8 mouse cellular contexts compared by ENCODE assay signal in the genomic region with DNA sequence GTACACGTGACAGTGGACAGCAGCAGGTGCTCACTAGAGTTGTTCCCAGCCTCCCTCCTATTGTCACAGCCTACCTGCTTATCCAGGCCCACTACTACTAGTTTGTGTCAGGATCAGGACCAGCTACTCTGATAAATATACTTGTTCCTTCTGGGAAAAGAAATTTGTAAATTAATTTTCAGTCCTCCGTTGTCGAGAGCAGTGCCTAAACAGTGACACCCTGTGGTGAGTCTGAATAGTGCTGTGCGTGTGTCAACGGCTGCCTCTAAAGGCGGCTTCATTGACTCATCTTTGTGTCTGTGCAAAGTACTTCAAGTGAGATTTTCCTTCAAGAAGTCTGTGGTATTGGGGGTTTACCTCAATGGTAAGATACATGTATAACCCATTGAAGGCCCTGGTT. TPM values are rescaled to one million over a fixed set of nuclear protein-coding genes. Genes with fewer than 3 reads are reported as not detected.
DNase-seq lines count a peak whose midpoint lies in the region; ATAC-seq and TF ChIP-seq lines count a peak whose summit lies in the region.

No protein-coding gene starts in this region.

- WGBS in forebrain, embryonic 14.5 days, result 41% methylated on average over 6 of the region's 6 CpGs
- 60% methylated on average over 6 of the region's 6 CpGs for WGBS in forebrain, embryonic 12.5 days
- WGBS in neural tube, embryonic 11.5 days, result 74% methylated on average over 6 of the region's 6 CpGs
- WGBS in lung, adult 2 months, result 36% methylated on average over 6 of the region's 6 CpGs
- 30% methylated on average over 6 of the region's 6 CpGs for WGBS in small intestine, adult 2 months

- intact Hi-C loops in heart, postnatal 36 days (cut with DNase I), result loop anchor here (1.0 to 2.0 kb wide), 2 partner anchors 47 to 106 kb away; no protein-coding TSS in a partner anchor

- TF ChIP-seq CTCF in lung, adult 2 months (IDR thresholded peaks at IDR 0.05; ENCODE audit: insufficient read depth, low read length), result peak; percentile 80
- peak; percentile 75; the same call in 1 of the 2 replicates for TF ChIP-seq CTCF in small intestine, adult 2 months (IDR thresholded peaks at IDR 0.05; ENCODE audit: extremely low read depth, insufficient read length, insufficient replicate concordance, low read depth, low read length)

- H3K27ac ChIP-seq in forebrain, embryonic 14.5 days (ENCODE audit: low read depth, low read length), result no peak overlapping the region
- no peak overlapping the region for H3K27ac ChIP-seq in forebrain, embryonic 12.5 days
- H3K27ac ChIP-seq in neural tube, embryonic 11.5 days (ENCODE audit: low read depth, low read length), result no peak overlapping the region
- no peak overlapping the region for H3K27ac ChIP-seq in small intestine, adult 2 months (ENCODE audit: insufficient read depth, low read depth, low read length)

- peaks cover 82% of the 10 kb centered on the region for H3K36me3 ChIP-seq in forebrain, embryonic 14.5 days (ENCODE audit: control insufficient read depth, insufficient read depth, low read length)
- peaks cover 78% of the 10 kb centered on the region for H3K36me3 ChIP-seq in forebrain, embryonic 12.5 days (replicated peaks)
- peaks cover 13% of the 10 kb centered on the region for H3K36me3 ChIP-seq in neural tube, embryonic 11.5 days (ENCODE audit: control insufficient read depth, insufficient read depth, low read length)
- H3K36me3 ChIP-seq in small intestine, adult 2 months (ENCODE audit: control insufficient read depth, insufficient read depth, low read length), result peaks cover 67% of the 10 kb centered on the region

- TF ChIP-seq POLR2A in lung, adult 2 months (IDR thresholded peaks at IDR 0.05; ENCODE audit: borderline replicate concordance, extremely low read depth, low read depth, low read length), result no peak
- TF ChIP-seq POLR2A in small intestine, adult 2 months (IDR thresholded peaks at IDR 0.05; ENCODE audit: low read depth, low read length), result no peak

- no peaks in the 10 kb centered on the region for H3K4me1 ChIP-seq in forebrain, embryonic 14.5 days (ENCODE audit: control insufficient read depth, insufficient read depth, low read length)
- no peaks in the 10 kb centered on the region for H3K4me1 ChIP-seq in forebrain, embryonic 12.5 days
- no peaks in the 10 kb centered on the region for H3K4me1 ChIP-seq in neural tube, embryonic 11.5 days (ENCODE audit: control insufficient read depth, insufficient read depth, low read length)
- no peaks in the 10 kb centered on the region for H3K4me1 ChIP-seq in lung, adult 2 months (ENCODE audit: control insufficient read depth, insufficient read depth, low read length)
- peaks cover under 1% of the 10 kb centered on the region for H3K4me1 ChIP-seq in small intestine, adult 2 months (ENCODE audit: control insufficient read depth, insufficient read depth, insufficient read length, low read length)

- H3K9me3 ChIP-seq in forebrain, embryonic 14.5 days (replicated peaks; ENCODE audit: control insufficient read depth, low read length), result no peaks in the 10 kb centered on the region
- H3K9me3 ChIP-seq in forebrain, embryonic 12.5 days, result no peaks in the 10 kb centered on the region
- H3K9me3 ChIP-seq in neural tube, embryonic 11.5 days (ENCODE audit: control insufficient read depth, low read length), result no peaks in the 10 kb centered on the region

- no peaks in the 10 kb centered on the region for H3K27me3 ChIP-seq in forebrain, embryonic 14.5 days (replicated peaks; ENCODE audit: control insufficient read depth, insufficient read depth, low read length)
- no peaks in the 10 kb centered on the region for H3K27me3 ChIP-seq in forebrain, embryonic 12.5 days
- no peaks in the 10 kb centered on the region for H3K27me3 ChIP-seq in neural tube, embryonic 11.5 days (ENCODE audit: control insufficient read depth, insufficient read depth, low read length)
- no peaks in the 10 kb centered on the region for H3K27me3 ChIP-seq in small intestine, adult 2 months (ENCODE audit: control insufficient read depth, insufficient read depth, low read length)

- H3K4me3 ChIP-seq in forebrain, embryonic 14.5 days (ENCODE audit: low read depth, low read length), result no peak overlapping the region
- no peak overlapping the region for H3K4me3 ChIP-seq in forebrain, embryonic 12.5 days (replicated peaks)
- H3K4me3 ChIP-seq in neural tube, embryonic 11.5 days (ENCODE audit: low read depth, low read length), result no peak overlapping the region
- H3K4me3 ChIP-seq in lung, adult 2 months (replicated peaks; ENCODE audit: extremely low read depth, low read depth, low read length), result no peak overlapping the region
- H3K4me3 ChIP-seq in small intestine, adult 2 months (ENCODE audit: low read depth, low read length), result no peak overlapping the region

- peak; percentile 73 for DNase-seq in forebrain, embryonic 14.5 days (ENCODE audit: low spot score)
- DNase-seq in neural tube, embryonic 11.5 days (ENCODE audit: low spot score), result peak; percentile 37
- no peak for DNase-seq in neural tube, embryonic 10.5 days (ENCODE audit: extremely low spot score, low spot score)
- peak; percentile 47 for DNase-seq in c-Kit-positive CD71-positive TER-119-negative erythroid progenitor cells, embryonic 14.5 days (ENCODE audit: low read depth)
- DNase-seq in heart, postnatal 36 days, result peak; percentile 51 to 53
- DNase-seq in lung, adult 2 months, result peak; percentile 37

- H3K9ac ChIP-seq in forebrain, embryonic 14.5 days (ENCODE audit: low read length), result no peak overlapping the region
- H3K9ac ChIP-seq in forebrain, embryonic 12.5 days, result no peak overlapping the region
- no peak overlapping the region for H3K9ac ChIP-seq in neural tube, embryonic 11.5 days (ENCODE audit: low read length)

- H3K4me2 ChIP-seq in forebrain, embryonic 14.5 days (ENCODE audit: low read length), result no peak overlapping the region
- H3K4me2 ChIP-seq in forebrain, embryonic 12.5 days, result no peak overlapping the region
- no peak overlapping the region for H3K4me2 ChIP-seq in neural tube, embryonic 11.5 days (ENCODE audit: low read depth)

- ATAC-seq in forebrain, embryonic 14.5 days, result no peak
- ATAC-seq in forebrain, embryonic 12.5 days (ENCODE audit: low FRiP score), result no peak
- ATAC-seq in neural tube, embryonic 11.5 days (ENCODE audit: insufficient read depth, low FRiP score, low TSS enrichment), result no peak

RNA-seq across cellular contexts. Expression of a gene that starts 35.5 kb away (rescaled TPM):
- polyA plus RNA-seq in forebrain, embryonic 14.5 days (2014; fragmentation: Nextera tagmentation; extraction: Ambion mirVana), result not detected in 2 replicates
- polyA plus RNA-seq in forebrain, embryonic 12.5 days (2016; fragmentation: Nextera tagmentation; extraction: Ambion mirVana), result not detected in 2 replicates
- not detected in 2 replicates for polyA plus RNA-seq in neural tube, embryonic 11.5 days (2014; fragmentation: Nextera tagmentation; extraction: Ambion mirVana)
- not detected for total RNA-seq in heart, postnatal 36 days (2021)
- 0.42 and 1.6 TPM in 2 replicates for polyA plus RNA-seq in lung, adult 2 months (2012; rRNA removed)
- polyA plus RNA-seq in small intestine, adult 2 months (2012; rRNA removed), result 0.18 and 0.23 TPM in 2 replicates

RNA-seq across cellular contexts. Expression of a gene that starts 46.5 kb away (rescaled TPM):
- polyA plus RNA-seq in forebrain, embryonic 14.5 days (2014; fragmentation: Nextera tagmentation; extraction: Ambion mirVana), result 136 and 146 TPM in 2 replicates
- 110 and 112 TPM in 2 replicates for polyA plus RNA-seq in forebrain, embryonic 12.5 days (2016; fragmentation: Nextera tagmentation; extraction: Ambion mirVana)
- polyA plus RNA-seq in neural tube, embryonic 11.5 days (2014; fragmentation: Nextera tagmentation; extraction: Ambion mirVana), result 112 and 118 TPM in 2 replicates
- 10 to 100 TPM; 36.5 to 37.4 TPM for total RNA-seq in heart, postnatal 36 days (2021)
- 41.5 and 64.0 TPM in 2 replicates for polyA plus RNA-seq in lung, adult 2 months (2012; rRNA removed)
- 15.1 and 26.6 TPM in 2 replicates for polyA plus RNA-seq in small intestine, adult 2 months (2012; rRNA removed)

RNA-seq across cellular contexts. Expression of a gene that starts 48.6 kb away (rescaled TPM):
- 11.8 and 14.7 TPM in 2 replicates for polyA plus RNA-seq in forebrain, embryonic 14.5 days (2014; fragmentation: Nextera tagmentation; extraction: Ambion mirVana)
- polyA plus RNA-seq in forebrain, embryonic 12.5 days (2016; fragmentation: Nextera tagmentation; extraction: Ambion mirVana), result 16.0 and 17.9 TPM in 2 replicates
- 19.8 and 22.7 TPM in 2 replicates for polyA plus RNA-seq in neural tube, embryonic 11.5 days (2014; fragmentation: Nextera tagmentation; extraction: Ambion mirVana)
- 10 to 100 TPM; 52.4 to 55.3 TPM for total RNA-seq in heart, postnatal 36 days (2021)
- 26.9 and 34.6 TPM in 2 replicates for polyA plus RNA-seq in lung, adult 2 months (2012; rRNA removed)
- polyA plus RNA-seq in small intestine, adult 2 months (2012; rRNA removed), result 16.9 and 25.9 TPM in 2 replicates
